Mouse (Mus musculus): Measurements from ENCODE around the gene Vps11. TPM values are rescaled to one million over a fixed set of nuclear protein-coding genes. Genes with fewer than 3 reads are reported as not detected.
"Not testable (repeated sequence)": the region's sequence is repeated elsewhere in the genome, so short reads cannot be mapped to it uniquely, and the experiment has no call there.

The Vps11 gene
- 31.2 and 34.1 TPM in 2 replicates for polyA plus RNA-seq (2012; rRNA removed)

GRCm38 (mm10) chr9:44361190-44361917, at the start of gene Vps11:
Vps11 (minus strand) TSS chr9:44361670.
- Histone ChIP-seq H3K36me3 (ENCODE audit: control insufficient read depth, insufficient read depth, low read length) (peaks cover 1% of the 10 kb centered on the region; the same call in 1 of the 2 replicates), H3K4me1 (ENCODE audit: control insufficient read depth, insufficient read depth, low read length) (peaks cover 2% of the 10 kb centered on the region; the same call in 1 of the 2 replicates), H3K4me3 (ENCODE audit: insufficient read depth, low read depth, low read length) (peak within 1 kb of the TSS; percentile 83), H3K27me3 (replicated peaks; ENCODE audit: control insufficient read depth, insufficient read depth, low read length) (no peaks in the 10 kb centered on the region), H3K27ac (ENCODE audit: insufficient read depth, low read depth, low read length) (peak within 1 kb of the TSS; percentile 62; the same call in 1 of the 2 replicates)
- DNase-seq: peak; percentile 97
- WGBS: under 1% methylated on average over 44 of the region's 44 CpGs
- TF ChIP-seq POLR2A (IDR thresholded peaks at IDR 0.05; ENCODE audit: low read depth, low read length) (peak; percentile 64), CTCF (conservative IDR thresholded peaks at IDR 0.05; ENCODE audit: insufficient read depth, insufficient read length, low read depth, low read length) (0 out of 2 replicates have a peak, but pooled peaks have one; percentile 21)

GRCm38 (mm10) chr9:44410647-44411336, 49.3 kb upstream of the Vps11 start:
- no peaks in the 10 kb centered on the region for H3K27me3 ChIP-seq (replicated peaks; ENCODE audit: control insufficient read depth, insufficient read depth, low read length)
- no peak overlapping the region for H3K27ac ChIP-seq (ENCODE audit: insufficient read depth, low read depth, low read length)
- no peak overlapping the region for H3K4me3 ChIP-seq (ENCODE audit: insufficient read depth, low read depth, low read length)
- H3K36me3 ChIP-seq (ENCODE audit: control insufficient read depth, insufficient read depth, low read length): peaks cover 1% of the 10 kb centered on the region
- TF ChIP-seq CTCF (conservative IDR thresholded peaks at IDR 0.05; ENCODE audit: insufficient read depth, insufficient read length, low read depth, low read length): no peak
- no peak for TF ChIP-seq POLR2A (IDR thresholded peaks at IDR 0.05; ENCODE audit: low read depth, low read length)
- peaks cover 4% of the 10 kb centered on the region; the same call in 1 of the 2 replicates for H3K4me1 ChIP-seq (ENCODE audit: control insufficient read depth, insufficient read depth, low read length)
- no peak for DNase-seq
- WGBS: 74% methylated on average over 2 of the region's 2 CpGs

DNA sequence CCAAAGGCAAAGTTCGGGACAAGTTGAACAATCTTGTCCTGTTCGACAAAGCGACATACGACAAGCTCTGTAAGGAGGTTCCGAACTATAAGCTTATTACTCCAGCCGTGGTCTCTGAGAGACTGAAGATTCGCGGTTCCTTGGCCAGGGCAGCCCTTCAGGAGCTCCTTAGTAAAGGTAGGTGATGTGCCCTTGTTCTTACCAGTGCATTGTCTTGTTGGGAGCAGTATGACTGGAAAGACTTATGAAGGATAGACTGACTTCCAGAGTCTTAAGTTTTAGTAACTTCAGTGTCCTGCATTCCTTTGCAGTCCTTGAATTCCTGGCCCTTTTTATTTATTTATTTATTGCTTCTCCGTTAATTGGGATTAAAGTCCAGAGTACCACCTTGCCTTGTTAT, 47.2 kb upstream of the Vps11 start:
- H3K4me1 ChIP-seq (ENCODE audit: control insufficient read depth, insufficient read depth, low read length); H3K4me3 ChIP-seq (ENCODE audit: insufficient read depth, low read depth, low read length); DNase-seq; H3K27me3 ChIP-seq (replicated peaks; ENCODE audit: control insufficient read depth, insufficient read depth, low read length); H3K27ac ChIP-seq (ENCODE audit: insufficient read depth, low read depth, low read length); H3K36me3 ChIP-seq (ENCODE audit: control insufficient read depth, insufficient read depth, low read length): not testable (repeated sequence)
- WGBS: 58% methylated on average over 9 of the region's 9 CpGs

DNA sequence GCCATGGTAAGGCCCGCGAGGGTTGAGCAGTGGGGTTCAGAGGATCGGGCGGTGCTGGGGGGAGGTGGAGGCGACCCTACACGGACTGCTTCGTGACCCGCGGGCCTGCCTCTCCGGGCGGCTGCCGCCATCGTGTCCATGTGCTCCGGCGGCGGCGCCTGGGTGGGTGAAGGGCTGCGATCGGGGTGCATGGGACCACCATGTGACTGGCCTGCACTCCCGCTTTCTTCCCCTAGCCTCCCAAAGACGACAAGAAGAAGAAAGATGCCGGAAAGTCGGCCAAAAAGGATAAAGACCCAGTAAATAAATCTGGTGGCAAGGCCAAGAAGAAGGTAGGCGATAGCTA, 46.3 kb upstream of the Vps11 start:
- Histone ChIP-seq H3K36me3 (ENCODE audit: control insufficient read depth, insufficient read depth, low read length) (peaks cover 1% of the 10 kb centered on the region), H3K27ac (ENCODE audit: insufficient read depth, low read depth, low read length) (peak overlapping the region; percentile 7; the same call in 1 of the 2 replicates), H3K4me1 (ENCODE audit: control insufficient read depth, insufficient read depth, low read length) (peaks cover 4% of the 10 kb centered on the region; the same call in 1 of the 2 replicates), H3K4me3 (ENCODE audit: insufficient read depth, low read depth, low read length) (peak overlapping the region; percentile 63), H3K27me3 (replicated peaks; ENCODE audit: control insufficient read depth, insufficient read depth, low read length) (no peaks in the 10 kb centered on the region)
- no peak for DNase-seq
- TF ChIP-seq CTCF (conservative IDR thresholded peaks at IDR 0.05; ENCODE audit: insufficient read depth, insufficient read length, low read depth, low read length): no peak
- TF ChIP-seq POLR2A (IDR thresholded peaks at IDR 0.05; ENCODE audit: low read depth, low read length): no peak
- under 1% methylated on average over 24 of the region's 24 CpGs for WGBS

DNA sequence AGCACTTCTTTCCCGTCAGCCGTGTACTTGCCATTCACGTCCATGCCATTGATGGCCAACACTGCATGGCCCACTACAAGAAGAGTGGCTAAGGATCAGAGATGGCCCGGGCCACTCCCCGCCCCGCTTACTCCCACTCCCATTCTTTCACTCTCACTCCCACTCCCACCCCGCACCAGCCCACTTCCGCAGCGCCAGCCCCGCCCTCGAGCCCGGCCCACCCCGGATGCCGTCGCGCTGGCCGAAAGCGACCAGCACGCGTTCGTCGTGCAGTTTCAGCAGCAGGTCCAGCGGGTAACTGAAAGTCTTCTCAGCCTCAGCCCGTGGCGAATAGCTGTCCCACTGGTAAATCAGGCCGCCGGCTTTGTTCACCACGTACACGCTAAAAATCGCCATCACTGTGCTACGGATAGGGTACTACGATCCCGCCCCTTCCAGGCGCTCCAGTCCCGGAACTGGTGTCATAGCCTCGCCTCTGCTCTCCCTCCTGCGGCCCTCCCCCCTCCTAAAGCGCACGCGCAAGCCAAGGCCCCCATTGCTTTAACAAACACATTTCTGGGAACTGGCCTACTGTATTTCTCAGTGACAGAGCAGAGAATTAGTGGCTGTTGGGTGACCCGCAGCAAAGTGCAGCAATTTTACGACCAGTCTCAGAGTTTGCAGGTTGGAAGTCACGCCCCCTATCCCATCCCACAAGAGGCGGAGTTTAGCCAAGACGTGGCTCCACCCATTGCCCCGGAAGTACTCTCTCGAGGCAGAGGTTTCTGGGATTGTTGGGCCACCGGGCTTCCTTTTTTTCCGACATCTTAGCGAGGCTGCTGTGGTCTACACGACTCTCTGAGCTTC, 45.7 kb upstream of the Vps11 start, which contains the start of the genes Rps25 and Trappc4:
Gene Rps25, plus strand, starts transcription at position 234 of the 846 bp plus-strand sequence.
Gene Trappc4, minus strand, starts transcription at position 695 of the 846 bp plus-strand sequence.
- Histone ChIP-seq H3K27me3 (replicated peaks; ENCODE audit: control insufficient read depth, insufficient read depth, low read length) (no peaks in the 10 kb centered on the region), H3K36me3 (ENCODE audit: control insufficient read depth, insufficient read depth, low read length) (peaks cover 1% of the 10 kb centered on the region), H3K27ac (ENCODE audit: insufficient read depth, low read depth, low read length) (peak within 1 kb of the TSS; percentile 94), H3K4me1 (ENCODE audit: control insufficient read depth, insufficient read depth, low read length) (peaks cover 4% of the 10 kb centered on the region; the same call in 1 of the 2 replicates), H3K4me3 (ENCODE audit: insufficient read depth, low read depth, low read length) (peak within 1 kb of the TSS; percentile 63)
- under 1% methylated on average over 51 of the region's 51 CpGs for WGBS
- TF ChIP-seq CTCF (conservative IDR thresholded peaks at IDR 0.05; ENCODE audit: insufficient read depth, insufficient read length, low read depth, low read length) (no peak), POLR2A (IDR thresholded peaks at IDR 0.05; ENCODE audit: low read depth, low read length) (peak; percentile 54)
- peak; percentile 96 for DNase-seq

- peaks cover 12% of the 10 kb centered on the region; the same call in 1 of the 2 replicates for H3K4me1 ChIP-seq (ENCODE audit: control insufficient read depth, insufficient read depth, low read length)
- TF ChIP-seq POLR2A (IDR thresholded peaks at IDR 0.05; ENCODE audit: low read depth, low read length) (no peak), CTCF (conservative IDR thresholded peaks at IDR 0.05; ENCODE audit: insufficient read depth, insufficient read length, low read depth, low read length) (no peak)
- 51% methylated on average over 3 of the region's 3 CpGs for WGBS
- no peak overlapping the region for H3K4me3 ChIP-seq (ENCODE audit: insufficient read depth, low read depth, low read length)
- H3K36me3 ChIP-seq (ENCODE audit: control insufficient read depth, insufficient read depth, low read length): peaks cover 4% of the 10 kb centered on the region
- DNase-seq: no peak
- H3K27me3 ChIP-seq (replicated peaks; ENCODE audit: control insufficient read depth, insufficient read depth, low read length): no peaks in the 10 kb centered on the region
- no peak overlapping the region for H3K27ac ChIP-seq (ENCODE audit: insufficient read depth, low read depth, low read length)
These were observed 43.5 kb upstream of the Vps11 start for GRCm38 (mm10) chr9:44405011-44405410.

All from kidney, adult 2 months (tissue).